Mouse (Mus musculus) hindbrain, embryonic 12.5 days (tissue): ENCODE data around the gene Syce2. TPM values are rescaled to one million over a fixed set of nuclear protein-coding genes. Genes with fewer than 3 reads are reported as not detected.
A peak's percentile ranks its signal among the peaks of the same experiment; 100 is the strongest.
"Not testable (repeated sequence)": the region's sequence is repeated elsewhere in the genome, so short reads cannot be mapped to it uniquely, and the experiment has no call there.

Experiments used
- ATAC-seq: fragments of 200-750 bp; cut with Nextera tagmentation; 2 replicates; pipeline ENCODE4 v1.8.0; 2017; ENCODE audit warnings: moderate TSS enrichment; ENCODE audit not compliant: low FRiP score
- H3K27ac ChIP-seq: fragments of 300-500 bp; sonication (generic); 2 replicates; pipeline ENCODE4 v1.5.1; 2016; ENCODE audit warnings: mild to moderate bottlenecking
- H3K27me3 ChIP-seq: fragments of 300-500 bp; sonication (generic); 2 replicates; pipeline ENCODE4 v1.6.1; 2016; ENCODE audit warnings: mild to moderate bottlenecking
- H3K36me3 ChIP-seq: fragments of 300-500 bp; sonication (generic); 2 replicates; pipeline ENCODE4 v1.6.1; 2016; ENCODE audit warnings: mild to moderate bottlenecking
- H3K4me1 ChIP-seq: fragments of 300-500 bp; sonication (generic); 2 replicates; pipeline ENCODE4 v1.6.1; 2016
- H3K4me2 ChIP-seq: fragments of 300-500 bp; sonication (generic); replicated peaks from 2 replicates; pipeline ENCODE4 v1.6.1; 2016; ENCODE audit warnings: mild to moderate bottlenecking
- H3K4me3 ChIP-seq: fragments of 300-500 bp; sonication (generic); 2 replicates; pipeline ENCODE4 v1.5.1; 2016; ENCODE audit warnings: mild to moderate bottlenecking
- H3K9ac ChIP-seq: fragments of 300-500 bp; sonication (generic); 2 replicates; pipeline ENCODE4 v1.6.1; 2016; ENCODE audit warnings: mild to moderate bottlenecking, moderate library complexity
- H3K9me3 ChIP-seq: fragments of 300-500 bp; sonication (generic); replicated peaks from 2 replicates; pipeline ENCODE4 v1.6.1; 2016; ENCODE audit warnings: mild to moderate bottlenecking
- WGBS: fragments of 180-500 bp; shearing (Covaris S2); methylation state at CpG from one replicate; pipeline ENCODE4 v1.1.7; 2016; 5-methylcytosine and 5-hydroxymethylcytosine counted together
- polyA plus RNA-seq: library from polyadenylated mRNA; unstranded; fragments of >200 nt; fragmentation: Nextera tagmentation; extraction: Ambion mirVana; gene quantifications from 2 replicates; pipeline ENCODE4 v1.2.1, GENCODE M21; 2016

The Syce2 gene
- polyA plus RNA-seq, result 37.2 TPM in 2 replicates

DNA sequence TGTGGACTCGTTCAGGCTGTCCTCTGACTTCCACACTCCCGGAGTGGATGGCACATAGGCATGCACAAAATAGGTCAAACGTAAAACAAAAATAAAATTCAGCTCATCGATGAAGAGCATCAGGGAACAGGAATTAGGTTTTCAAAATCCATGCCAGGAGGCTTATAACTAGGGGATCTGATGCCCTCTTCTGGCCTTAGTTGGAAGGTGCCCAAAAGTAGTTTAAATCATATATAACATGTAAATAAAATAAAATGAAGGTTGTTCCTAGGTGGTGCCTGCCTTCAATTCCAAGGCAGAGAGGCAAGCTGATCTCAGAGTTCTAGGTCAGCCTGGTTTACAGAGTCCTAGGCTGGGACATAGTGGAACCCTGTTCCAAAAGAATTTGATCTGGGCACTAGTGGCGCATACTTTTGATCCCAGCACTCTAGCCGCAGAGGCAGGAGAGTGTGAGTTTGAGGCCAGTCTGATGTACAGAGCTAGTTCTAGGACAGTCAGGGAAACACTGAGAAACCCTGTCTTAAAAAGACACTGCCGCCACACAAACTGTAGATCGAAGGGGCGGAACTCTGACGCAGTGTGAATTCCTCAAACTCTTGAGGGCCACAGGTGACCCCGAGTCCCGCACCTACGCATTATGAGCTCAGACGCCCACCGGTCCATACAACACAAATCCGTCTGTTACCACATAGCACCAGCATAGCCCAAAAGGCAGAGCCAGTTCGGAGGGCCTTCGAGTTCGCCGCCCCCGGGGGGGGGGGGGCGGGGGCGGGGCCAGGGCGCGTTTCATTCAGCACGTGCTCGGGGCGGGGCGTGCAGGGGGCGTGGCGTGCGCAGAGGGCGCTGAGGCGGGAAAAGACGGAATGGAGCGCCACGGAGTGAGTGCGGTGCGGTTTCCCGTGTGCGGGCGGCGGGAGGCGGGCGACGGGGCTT, at the start of gene Syce2:
Syce2 (plus strand) TSS at position 736 of the 933 bp plus-strand sequence.
- H3K9me3 ChIP-seq, result no peaks in the 10 kb centered on the region
- peaks cover 14% of the 10 kb centered on the region for H3K27me3 ChIP-seq
- H3K9ac ChIP-seq, result peak within 1 kb of the TSS; percentile 56
- WGBS, result 13% methylated on average over 46 of the region's 46 CpGs
- peak; percentile 59 for ATAC-seq
- peak within 1 kb of the TSS; percentile 39 for H3K4me3 ChIP-seq
- peaks cover 35% of the 10 kb centered on the region for H3K36me3 ChIP-seq
- H3K4me1 ChIP-seq, result peaks cover 13% of the 10 kb centered on the region
- no peak within 1 kb of the TSS for H3K27ac ChIP-seq
- peak within 1 kb of the TSS; percentile 73 for H3K4me2 ChIP-seq

DNA sequence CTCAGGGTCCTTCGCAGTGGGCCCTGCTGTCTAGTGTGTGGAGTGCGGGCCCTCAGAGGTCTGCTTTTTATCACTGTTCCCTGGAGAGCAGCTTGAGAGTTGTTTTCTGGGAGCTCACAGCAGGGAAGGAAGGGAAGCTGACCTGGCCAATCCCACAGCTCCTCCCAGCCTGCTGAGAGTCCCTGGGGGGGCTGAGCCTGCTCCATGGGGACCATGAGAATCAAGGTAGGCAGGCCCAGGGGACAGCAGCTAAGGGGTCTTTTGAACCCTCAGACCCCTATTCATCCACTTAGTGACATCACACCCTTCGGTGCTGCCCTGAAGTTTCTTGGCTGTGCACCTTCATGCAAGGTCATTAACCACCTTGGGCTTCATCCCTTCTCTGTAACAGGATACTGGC, 49.2 kb upstream of the Syce2 start, which contains the start of gene Dand5:
Dand5 (minus strand) TSS at position 101 of the 400 bp plus-strand sequence.
- peaks cover 14% of the 10 kb centered on the region for H3K27me3 ChIP-seq
- H3K4me3 ChIP-seq, result 0 out of 2 replicates have a peak within 1 kb of the TSS, but pooled peaks have one; percentile 4
- no peaks in the 10 kb centered on the region for H3K9me3 ChIP-seq
- no peak within 1 kb of the TSS for H3K27ac ChIP-seq
- no peaks in the 10 kb centered on the region for H3K36me3 ChIP-seq
- 22% methylated on average over 3 of the region's 3 CpGs for WGBS
- H3K4me1 ChIP-seq, result peaks cover 10% of the 10 kb centered on the region
- H3K4me2 ChIP-seq, result peak within 1 kb of the TSS; percentile 47
- ATAC-seq, result 0 out of 2 replicates have a peak, but pooled peaks have one; percentile 16
- H3K9ac ChIP-seq, result no peak within 1 kb of the TSS

DNA sequence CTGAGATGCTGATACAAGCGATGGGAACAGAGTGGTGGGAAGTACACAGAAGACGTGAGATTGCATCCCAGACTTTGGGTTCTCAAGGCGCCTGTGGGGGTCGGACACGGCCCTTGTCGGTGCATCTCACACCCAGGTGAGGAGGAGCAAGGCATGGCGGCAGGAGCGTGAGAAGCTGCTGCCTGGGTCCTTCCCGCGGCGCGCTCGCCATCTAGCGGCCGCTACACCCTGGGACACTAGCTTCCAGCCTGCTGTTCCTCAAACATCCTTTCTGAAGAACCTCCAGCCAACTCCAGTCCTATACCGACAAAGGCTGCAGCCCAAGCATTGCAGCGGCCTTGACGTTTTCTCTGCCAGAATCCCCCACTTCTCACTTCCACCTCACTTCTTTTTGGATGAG, 48.3 kb upstream of the Syce2 start:
- H3K4me3 ChIP-seq, result 0 out of 2 replicates have a peak overlapping the region, but pooled peaks have one; percentile 4
- peak; percentile 82 for ATAC-seq
- WGBS, result 2% methylated on average over 18 of the region's 18 CpGs
- peaks cover 10% of the 10 kb centered on the region for H3K4me1 ChIP-seq
- peak overlapping the region; percentile 47 for H3K4me2 ChIP-seq
- H3K9ac ChIP-seq, result no peak overlapping the region
- no peak overlapping the region for H3K27ac ChIP-seq
- no peaks in the 10 kb centered on the region for H3K36me3 ChIP-seq
- no peaks in the 10 kb centered on the region for H3K9me3 ChIP-seq
- H3K27me3 ChIP-seq, result peaks cover 14% of the 10 kb centered on the region

DNA sequence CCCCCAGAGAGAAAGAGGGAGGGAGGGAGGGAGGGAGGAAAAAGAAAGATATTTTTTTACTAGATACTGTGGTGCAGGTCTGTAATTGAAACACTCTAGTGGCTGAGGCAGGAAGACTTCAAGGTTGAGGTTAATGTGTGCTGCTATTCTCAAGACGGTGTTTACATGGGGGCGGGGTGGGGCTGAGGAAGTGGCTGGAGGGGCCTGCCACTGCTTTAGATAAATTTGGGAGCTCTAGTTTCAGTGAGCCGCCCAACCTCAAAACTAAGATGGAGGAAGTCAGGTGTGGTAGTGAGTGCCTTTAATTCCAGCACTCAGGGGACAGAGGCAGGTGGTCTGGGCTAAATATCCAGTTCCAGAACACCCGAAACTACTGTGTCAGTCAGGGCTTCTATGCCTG, 46.3 kb upstream of the Syce2 start:
- no peaks in the 10 kb centered on the region for H3K36me3 ChIP-seq
- H3K4me1 ChIP-seq, result peaks cover 10% of the 10 kb centered on the region
- no peak overlapping the region for H3K9ac ChIP-seq
- no peaks in the 10 kb centered on the region for H3K9me3 ChIP-seq
- 69% methylated on average over 4 of the region's 4 CpGs for WGBS
- no peak overlapping the region for H3K4me3 ChIP-seq
- H3K4me2 ChIP-seq, result no peak overlapping the region
- ATAC-seq, result no peak
- no peak overlapping the region for H3K27ac ChIP-seq
- H3K27me3 ChIP-seq, result peaks cover 14% of the 10 kb centered on the region

DNA sequence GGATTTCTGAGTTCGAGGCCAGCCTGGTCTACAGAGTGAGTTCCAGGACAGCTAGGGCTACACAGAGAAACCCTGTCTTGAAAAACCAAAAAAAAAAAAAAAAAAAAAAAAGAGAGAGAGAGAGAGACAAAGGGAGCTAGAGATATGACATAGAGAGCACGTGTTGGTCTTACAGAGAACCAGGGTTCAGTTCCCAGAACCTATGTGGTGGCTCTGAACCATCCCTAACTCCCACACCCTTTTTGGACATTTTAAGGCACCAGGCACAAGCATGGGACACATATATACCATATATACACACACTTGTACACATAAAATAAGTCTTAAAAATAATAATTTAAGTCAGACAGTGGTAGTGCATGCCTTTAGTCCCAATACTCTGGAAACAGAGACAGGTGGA, 45.4 kb upstream of the Syce2 start:
- not testable (repeated sequence) for H3K9me3 ChIP-seq, H3K27ac ChIP-seq, ATAC-seq, H3K4me3 ChIP-seq, H3K36me3 ChIP-seq, H3K4me2 ChIP-seq, H3K9ac ChIP-seq, H3K27me3 ChIP-seq
- H3K4me1 ChIP-seq, result peaks cover 10% of the 10 kb centered on the region
- 83% methylated on average over 2 of the region's 2 CpGs for WGBS

DNA sequence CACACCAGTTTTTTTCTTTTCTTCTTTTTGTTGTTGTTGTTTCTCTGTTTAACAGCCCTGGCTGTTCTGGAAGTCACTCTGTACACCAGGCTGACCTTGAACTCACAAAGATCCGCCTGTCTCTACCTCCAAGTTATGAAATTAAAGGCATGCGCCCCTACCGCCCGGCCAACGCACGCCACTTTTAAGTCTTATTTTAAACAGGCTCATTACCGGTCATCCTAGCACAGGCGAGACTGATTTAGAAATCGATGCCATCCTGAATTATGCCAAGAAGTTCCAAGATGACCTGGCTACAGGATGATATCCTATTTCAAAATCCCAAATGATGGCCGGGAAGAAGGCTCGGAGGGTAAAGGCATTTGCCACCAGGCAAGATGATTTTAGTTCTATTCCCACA, 40.4 kb upstream of the Syce2 start, which contains the start of gene Gadd45gip1:
Gadd45gip1 (plus strand) TSS at position 33 of the 400 bp plus-strand sequence.
- Histone ChIP-seq H3K9ac (peak within 1 kb of the TSS; percentile 96), H3K4me3 (peak within 1 kb of the TSS; percentile 85), H3K4me1 (peaks cover 18% of the 10 kb centered on the region), H3K9me3 (no peaks in the 10 kb centered on the region), H3K27me3 (no peaks in the 10 kb centered on the region), H3K4me2 (peak within 1 kb of the TSS; percentile 66), H3K36me3 (peaks cover 27% of the 10 kb centered on the region), H3K27ac (peak within 1 kb of the TSS; percentile 95)
- WGBS, result 75% methylated on average over 11 of the region's 11 CpGs
- no peak for ATAC-seq

DNA sequence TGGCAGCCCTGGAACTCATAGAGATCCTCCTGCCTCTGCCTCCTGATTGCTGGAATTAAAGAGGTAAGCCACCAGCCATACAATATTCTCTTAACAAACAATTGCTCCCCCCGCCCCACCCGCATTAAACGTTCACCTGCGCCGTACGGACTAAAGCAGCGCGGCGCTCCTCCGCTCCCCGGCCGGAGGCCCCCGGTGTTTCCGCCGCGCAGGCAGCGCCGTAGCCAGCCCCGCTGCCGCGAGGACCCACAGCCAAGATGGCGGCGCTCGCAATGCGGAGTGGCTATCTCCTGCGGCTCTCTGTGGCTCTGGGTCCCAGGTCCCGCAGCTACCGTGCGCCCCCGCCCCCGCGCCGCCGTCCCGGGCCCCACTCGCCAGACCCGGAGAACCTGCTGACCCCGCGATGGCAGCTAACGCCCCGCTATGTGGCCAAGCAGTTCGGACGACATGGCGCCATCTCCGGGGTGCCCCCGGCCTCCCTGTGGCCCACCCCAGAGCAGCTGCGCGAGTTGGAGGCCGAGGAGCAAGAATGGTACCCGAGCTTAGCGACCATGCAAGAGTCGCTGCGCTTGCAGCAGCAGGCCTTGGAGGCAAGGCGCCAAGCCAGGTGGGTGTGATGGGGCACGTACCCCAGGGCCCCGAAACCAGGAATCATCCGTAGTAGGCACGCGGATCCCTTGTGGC, 39.7 kb upstream of the Syce2 start:
- H3K4me3 ChIP-seq, result peak overlapping the region; percentile 85
- no peaks in the 10 kb centered on the region for H3K27me3 ChIP-seq
- peaks cover 24% of the 10 kb centered on the region for H3K4me1 ChIP-seq
- no peaks in the 10 kb centered on the region for H3K9me3 ChIP-seq
- H3K27ac ChIP-seq, result peak overlapping the region; percentile 95
- 2% methylated on average over 59 of the region's 59 CpGs for WGBS
- H3K9ac ChIP-seq, result peak overlapping the region; percentile 96
- H3K36me3 ChIP-seq, result peaks cover 33% of the 10 kb centered on the region
- peak overlapping the region; percentile 66 for H3K4me2 ChIP-seq
- peak; percentile 70 for ATAC-seq

DNA sequence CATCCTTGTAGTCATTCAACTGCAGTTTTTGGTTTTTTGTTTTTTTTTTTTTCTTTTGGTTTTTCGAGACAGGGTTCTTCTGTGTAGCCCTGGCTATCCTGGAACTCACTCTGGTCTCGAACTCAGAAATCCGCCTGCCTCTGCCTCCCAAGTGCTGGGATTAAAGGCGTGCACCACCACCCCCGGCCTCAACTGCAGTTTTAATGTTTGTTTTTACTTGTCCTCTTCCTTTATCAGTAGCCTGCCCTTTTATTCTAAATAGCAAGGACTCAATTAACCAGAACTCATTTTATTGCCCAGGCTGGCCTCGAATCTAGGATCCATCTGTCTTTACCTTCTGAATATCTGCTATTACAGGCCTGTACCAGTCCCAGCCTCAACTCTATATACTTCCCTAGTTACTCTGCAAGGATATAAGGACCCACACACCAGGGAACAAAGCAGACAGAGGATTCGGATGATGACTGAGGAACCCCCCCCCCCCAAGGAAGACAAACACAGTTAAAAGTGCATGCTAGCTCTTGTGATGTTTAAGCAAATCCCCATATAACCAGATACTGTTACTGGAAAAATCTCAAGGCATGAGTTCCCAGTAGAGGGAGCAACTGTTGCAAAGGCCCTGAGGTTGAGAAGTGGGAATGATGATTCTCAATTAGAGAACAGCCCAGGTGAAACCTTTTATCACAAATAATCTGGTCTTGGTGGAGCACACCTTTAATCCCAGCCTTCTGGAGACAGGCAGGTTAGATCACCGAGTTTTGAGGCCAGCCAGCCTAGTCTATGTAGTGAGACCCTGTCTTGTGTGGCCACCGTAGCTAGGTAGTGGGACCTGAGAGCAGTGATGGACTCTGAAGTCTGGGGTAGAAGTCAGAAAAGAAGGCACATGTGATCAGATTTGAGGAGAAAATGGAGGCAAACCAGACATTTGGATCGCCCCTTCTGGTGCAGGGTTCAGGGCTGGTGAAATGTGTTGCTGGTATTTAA, 38.9 kb upstream of the Syce2 start:
- peak overlapping the region; percentile 66 for H3K4me2 ChIP-seq
- H3K27me3 ChIP-seq, result no peaks in the 10 kb centered on the region
- peak overlapping the region; percentile 96; the same call in 1 of the 2 replicates for H3K9ac ChIP-seq
- peaks cover 28% of the 10 kb centered on the region for H3K4me1 ChIP-seq
- H3K27ac ChIP-seq, result peak overlapping the region; percentile 95; the same call in 1 of the 2 replicates
- WGBS, result 71% methylated on average over 10 of the region's 10 CpGs
- peak overlapping the region; percentile 85 for H3K4me3 ChIP-seq
- H3K36me3 ChIP-seq, result peaks cover 42% of the 10 kb centered on the region
- no peaks in the 10 kb centered on the region for H3K9me3 ChIP-seq
- ATAC-seq, result no peak

DNA sequence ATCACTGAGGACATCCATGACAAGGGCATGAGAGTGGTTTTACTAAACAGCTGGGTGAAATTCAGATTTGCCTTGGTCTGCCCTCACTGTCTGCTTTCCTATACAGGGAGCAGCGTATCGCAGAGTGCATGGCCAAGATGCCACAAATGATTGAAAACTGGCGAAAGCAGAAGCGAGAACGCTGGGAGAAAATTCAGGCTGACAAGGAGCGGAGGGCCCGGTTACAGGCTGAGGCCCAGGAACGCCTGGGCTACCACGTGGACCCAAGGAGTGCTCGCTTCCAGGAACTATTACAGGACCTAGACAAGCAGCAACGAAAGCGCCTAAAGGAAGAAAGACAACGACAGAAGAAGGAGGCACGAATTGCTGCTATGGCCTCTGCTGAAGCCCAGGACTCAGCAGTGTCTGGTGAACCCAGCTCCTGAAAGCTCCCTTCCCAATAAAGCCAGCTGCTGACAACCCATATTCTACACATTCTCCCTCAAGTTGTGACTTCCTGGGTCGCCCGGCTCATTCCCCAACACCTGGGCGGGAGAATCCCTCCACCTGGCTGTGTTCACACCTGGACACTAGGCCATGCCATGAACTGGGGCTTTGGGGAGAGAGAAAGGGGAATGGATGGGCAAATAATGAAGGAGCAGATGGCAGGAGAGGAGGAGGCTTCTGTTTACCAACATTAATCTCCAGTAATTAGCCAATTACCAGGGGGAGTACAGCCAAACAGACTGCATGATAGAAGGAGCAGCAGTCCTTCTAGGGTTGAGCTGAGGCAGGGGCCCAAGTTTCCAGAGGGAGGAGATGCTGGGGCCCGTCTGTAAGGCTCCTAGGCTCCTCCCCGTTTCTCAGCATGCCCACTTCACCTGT, 37.7 kb upstream of the Syce2 start:
- Histone ChIP-seq H3K4me1 (peaks cover 31% of the 10 kb centered on the region), H3K27ac (peak overlapping the region; percentile 14), H3K4me2 (no peak overlapping the region), H3K4me3 (no peak overlapping the region), H3K9me3 (no peaks in the 10 kb centered on the region), H3K36me3 (peaks cover 52% of the 10 kb centered on the region), H3K27me3 (no peaks in the 10 kb centered on the region), H3K9ac (no peak overlapping the region)
- 90% methylated on average over 19 of the region's 19 CpGs for WGBS
- no peak for ATAC-seq

DNA sequence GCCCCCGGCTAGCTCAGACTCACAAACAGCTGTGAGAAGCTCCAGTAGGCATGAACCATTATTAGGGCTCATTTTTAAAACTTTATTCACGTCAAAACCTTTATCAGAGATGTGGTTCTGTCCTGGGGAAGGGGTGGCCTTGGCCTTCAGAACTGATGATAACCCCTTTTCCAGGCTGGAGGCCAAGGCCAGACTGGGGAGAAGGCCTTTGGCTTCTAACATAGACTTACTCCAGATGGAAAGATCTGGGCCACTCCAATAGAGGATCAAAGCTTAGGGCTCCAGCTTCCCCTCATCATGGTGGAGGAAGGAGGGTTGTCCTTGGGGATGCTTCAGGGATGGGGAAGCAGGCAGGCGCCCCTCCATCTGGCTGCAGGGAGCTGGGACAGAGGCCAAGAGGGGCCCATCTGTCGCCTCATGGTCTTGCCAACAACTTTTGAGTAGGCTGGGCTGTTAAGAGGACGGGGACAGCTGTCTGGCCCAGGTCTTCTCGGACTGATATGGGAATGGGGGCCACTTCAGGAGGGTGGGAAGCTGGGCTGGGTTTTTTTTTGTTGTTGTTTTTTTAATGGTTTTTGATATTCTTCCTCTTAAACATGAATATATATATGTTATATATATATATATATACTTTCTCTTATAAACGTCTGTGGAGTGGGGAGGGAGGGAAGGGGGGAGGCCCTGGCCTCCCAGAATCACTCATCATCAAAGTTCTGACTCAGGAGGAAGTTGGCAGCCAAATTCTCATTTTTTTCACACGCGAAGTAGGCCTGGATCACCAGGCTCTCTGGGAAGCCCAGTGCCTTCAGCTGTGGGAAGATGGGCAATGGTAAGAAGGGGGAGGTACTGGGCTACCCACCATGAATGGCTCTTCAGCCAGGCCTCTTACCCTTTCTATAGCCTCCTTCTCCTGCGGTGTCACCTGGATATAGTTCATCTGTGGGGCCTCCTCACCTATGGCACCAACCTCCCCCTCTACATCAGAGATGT, 36.8 kb upstream of the Syce2 start:
- Histone ChIP-seq H3K27ac (peak overlapping the region; percentile 14), H3K4me3 (no peak overlapping the region), H3K27me3 (no peaks in the 10 kb centered on the region), H3K9ac (no peak overlapping the region), H3K4me1 (peaks cover 37% of the 10 kb centered on the region), H3K4me2 (no peak overlapping the region), H3K36me3 (peaks cover 53% of the 10 kb centered on the region), H3K9me3 (no peaks in the 10 kb centered on the region)
- WGBS, result 82% methylated on average over 10 of the region's 10 CpGs
- ATAC-seq, result 0 out of 2 replicates have a peak, but pooled peaks have one; percentile 17
